Mouse (Mus musculus) layer of hippocampus, postnatal 14 days (tissue): ENCODE data around the gene Trdmt1. TPM values are rescaled to one million over a fixed set of nuclear protein-coding genes. Genes with fewer than 3 reads are reported as not detected.
A peak's percentile ranks its signal among the peaks of the same experiment; 100 is the strongest.

Source experiments
- DNase-seq, 2 experiments: peaks; one replicate each; pipeline ENCODE4 v3.0.0; 2021 to 2022; ENCODE audit warnings: low spot score in 2 of 2, mixed read lengths in 1 of 2
- total RNA-seq, 2 experiments: library from RNA; stranded (reverse); gene quantifications; 2 replicates each; pipeline ENCODE4 v1.2.3; 2021

The Trdmt1 gene
- total RNA-seq, 2 experiments from 2014 or later: 4.4 to 5.9 TPM

DNA sequence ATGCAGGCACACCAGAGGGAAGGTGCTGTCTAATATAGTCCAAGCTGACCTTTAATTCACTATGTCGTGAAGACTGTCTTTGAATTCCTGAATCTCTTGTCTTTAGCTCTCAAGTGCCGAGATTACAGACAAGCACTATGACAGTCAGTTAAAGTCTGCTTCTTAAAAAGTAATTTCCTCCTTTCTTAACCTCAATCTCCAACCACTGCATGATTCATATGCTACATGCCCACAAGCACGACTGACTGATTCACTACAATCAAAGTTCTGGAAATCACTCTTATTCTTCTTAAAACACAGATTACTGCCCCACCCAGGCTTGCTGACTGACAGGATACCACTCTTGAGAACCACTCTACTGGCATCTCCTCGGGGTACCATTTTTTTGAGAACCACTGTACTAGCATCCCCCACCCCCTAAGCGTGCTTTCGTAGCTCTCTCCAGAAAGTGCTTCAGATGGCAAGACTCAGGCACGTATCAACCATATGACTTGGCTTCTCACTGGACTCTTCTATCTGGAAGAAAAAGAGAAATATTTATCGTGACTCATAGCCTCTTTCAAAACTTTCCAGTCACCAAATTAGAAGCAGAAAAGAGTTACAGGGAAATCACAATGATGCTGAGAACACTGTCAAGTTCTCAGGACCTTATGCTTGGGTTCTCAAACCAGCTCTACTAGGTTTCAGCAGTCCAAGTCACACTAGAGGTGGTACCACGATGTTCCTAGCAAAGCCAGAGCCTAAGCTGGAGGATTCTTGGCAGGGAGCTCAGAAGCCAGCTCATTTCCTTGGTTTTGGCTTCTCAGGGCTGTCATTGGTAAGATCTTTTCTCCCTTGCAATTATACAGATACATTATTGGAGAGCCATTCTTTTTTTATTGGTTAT lies 12.9 kb upstream of the Trdmt1 start:
- no peak for DNase-seq

DNA sequence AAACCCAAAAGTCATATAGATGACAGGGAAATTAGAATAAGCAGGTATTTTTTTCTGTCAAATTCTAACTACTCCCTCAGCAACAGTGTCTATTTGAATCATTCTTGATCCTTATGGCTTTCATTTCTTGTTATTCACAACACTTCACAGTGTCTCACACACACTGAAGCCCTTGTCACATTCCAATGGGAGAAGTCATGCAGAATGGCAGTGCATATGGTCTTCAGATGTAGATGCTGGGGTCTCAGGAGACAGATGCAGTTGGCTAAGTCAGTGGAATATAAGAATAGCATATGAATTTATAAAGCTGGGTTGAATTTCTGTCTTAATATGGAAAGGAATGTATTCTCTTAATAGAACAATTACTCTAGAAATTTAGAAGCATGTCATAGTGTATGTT lies 11.8 kb upstream of the Trdmt1 start:
- DNase-seq: no peak

DNA sequence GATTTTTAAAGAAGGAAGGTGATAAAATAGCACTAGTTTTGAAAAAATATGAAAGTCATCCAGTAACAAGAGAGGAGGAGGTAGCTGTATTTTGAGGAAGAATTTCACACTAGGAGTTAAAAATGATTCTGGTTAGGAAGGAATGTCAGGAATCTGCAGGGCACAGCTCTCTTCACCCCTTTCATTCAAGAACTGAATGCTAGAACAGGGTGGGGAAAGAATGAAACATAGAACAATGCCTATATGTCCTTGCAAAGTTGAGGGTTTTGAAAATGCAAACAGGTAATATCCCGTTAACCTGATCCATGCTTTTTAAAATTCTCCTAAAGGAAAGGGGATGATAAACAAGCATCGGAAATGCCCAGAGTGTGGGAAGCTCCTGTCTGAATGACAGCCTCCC lies 9.5 kb upstream of the Trdmt1 start:
- DNase-seq: no peak

DNA sequence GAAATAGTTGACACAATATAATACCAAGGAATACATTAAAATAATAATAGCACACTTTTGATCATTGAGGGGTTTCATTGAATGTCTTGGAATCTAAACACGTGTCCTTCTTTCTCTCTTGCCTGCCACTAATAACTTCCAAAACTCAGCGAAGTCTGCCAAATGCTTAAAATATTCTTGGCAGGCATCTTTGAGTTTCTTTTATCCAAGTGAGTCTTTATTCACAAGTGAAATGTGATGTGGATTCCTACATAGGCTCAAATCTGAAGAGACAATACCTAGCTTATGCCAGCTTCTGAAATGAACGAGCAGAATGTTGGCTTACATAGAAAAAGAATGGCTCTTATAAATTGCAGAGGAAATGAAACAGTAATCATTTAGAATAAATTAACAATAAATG lies 4.3 kb upstream of the Trdmt1 start:
- DNase-seq: peak in 1 of 2 experiments; percentile 10

DNA sequence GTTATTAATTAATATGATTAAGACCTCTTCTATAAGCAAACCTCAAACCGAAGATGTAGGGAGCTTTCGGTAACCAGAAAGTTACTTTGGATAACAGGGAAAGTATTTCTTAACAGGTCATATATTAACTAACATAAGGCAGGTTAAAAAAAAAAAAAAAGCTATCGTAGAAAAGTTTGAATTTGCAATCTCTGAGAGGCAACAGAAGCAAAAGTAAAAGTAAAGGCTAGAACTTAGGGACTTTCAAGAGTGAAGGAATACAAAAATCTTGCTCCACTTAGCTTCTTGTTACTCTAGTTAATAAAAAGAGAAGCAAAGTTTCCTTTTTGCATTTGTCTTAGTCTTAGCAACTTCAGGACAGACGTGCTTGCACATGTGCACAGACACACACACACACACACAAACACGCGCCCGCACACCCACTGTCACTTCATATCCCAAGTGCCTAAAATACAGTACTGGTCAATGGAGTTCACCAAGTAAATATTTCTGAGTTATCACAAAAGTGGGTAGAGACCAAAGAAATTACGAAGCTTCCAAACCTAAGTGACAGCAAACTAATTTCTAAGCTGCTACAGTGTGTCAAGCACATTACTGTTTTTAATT lies 846 bp downstream of the Trdmt1 start:
- peak in 1 of 2 experiments; percentile 2 for DNase-seq

DNA sequence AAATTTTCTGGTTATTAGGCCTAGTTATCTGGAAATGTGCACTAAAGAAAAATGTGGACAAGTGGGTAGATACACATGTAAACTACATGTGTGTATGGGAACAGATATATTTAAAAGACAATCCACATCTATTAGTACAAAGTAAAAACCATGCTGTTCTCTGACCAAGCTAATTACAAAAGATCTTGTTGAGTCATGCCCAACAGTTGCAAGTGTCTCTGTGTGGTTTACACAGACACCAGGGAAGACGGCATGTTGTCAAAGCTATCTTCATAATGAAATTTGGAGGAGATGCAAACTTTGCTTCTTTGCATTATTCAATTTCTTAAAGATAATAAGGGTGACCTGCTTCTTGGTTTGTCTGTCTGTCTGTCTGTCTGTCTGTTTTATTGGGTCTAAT lies 4.6 kb downstream of the Trdmt1 start:
- DNase-seq: no peak

DNA sequence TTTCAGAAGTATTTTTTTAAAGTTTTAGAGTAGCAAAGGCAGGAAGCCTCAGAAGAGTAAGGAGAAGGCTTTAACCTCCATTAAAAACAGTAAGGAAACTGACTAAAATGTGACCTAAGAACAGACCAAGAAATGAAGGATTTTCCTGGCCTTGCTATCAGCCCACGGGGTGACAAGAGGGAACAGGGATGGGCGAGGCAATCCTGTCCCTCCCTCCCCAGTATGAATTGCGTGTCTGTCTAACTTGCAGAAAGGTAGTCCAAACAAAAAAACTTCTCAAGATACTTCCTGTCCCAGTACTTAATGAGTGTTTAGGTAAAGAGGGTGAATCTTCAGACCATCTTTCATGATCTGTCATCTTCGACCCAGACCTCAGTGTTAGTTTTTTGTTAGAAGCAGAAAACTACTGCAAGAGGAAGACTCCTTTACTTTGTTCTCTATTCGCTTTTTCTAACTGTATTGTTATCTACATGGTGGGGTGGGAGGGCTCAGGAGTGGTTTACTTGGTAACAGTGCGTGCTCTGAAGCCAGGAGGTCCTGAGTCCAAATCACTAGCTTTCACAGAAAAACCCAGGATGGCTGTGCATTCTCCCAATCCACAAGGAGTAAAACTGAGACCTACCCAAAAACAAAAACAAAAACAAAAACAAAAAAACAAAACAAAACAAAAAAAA lies 5.6 kb downstream of the Trdmt1 start:
- no peak for DNase-seq

DNA sequence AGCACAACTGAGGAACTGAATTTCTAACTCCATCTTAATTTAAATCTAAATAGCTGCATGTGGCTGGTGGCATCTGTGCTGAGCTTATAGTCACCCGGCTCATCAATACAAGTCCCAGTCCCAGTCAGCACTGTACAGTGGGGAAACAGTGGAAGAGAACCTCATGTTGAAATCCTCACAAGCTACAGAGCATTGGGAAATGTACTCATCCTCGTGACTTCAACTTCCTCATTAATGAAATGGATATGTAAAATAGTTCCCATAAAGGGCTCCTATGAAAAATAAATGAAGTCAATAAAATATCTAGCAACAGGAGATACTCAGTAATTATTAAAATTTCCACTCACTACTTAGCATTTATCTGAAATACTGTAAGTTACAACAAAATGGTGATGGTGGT lies 6.2 kb downstream of the Trdmt1 start:
- DNase-seq: no peak

DNA sequence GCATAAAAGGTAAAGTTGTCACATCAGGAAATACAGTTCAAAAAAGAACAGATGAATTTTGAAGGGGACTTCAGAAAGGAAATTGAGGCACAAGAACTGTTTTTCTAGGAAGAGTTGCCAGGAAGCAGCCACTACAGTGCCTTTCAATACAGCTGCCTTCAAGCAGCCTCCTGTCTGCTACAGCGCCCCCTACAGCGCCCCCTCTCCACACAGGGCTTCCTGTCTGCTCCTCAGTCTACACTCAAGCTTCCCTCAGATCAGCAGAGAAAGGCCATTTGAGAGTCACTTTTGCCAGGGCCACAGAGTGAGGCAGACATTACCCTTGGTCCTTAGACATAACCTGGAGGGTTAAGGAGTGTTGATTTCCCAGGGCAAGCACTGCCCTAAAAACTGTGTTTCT lies 6.7 kb downstream of the Trdmt1 start:
- DNase-seq: no peak

DNA sequence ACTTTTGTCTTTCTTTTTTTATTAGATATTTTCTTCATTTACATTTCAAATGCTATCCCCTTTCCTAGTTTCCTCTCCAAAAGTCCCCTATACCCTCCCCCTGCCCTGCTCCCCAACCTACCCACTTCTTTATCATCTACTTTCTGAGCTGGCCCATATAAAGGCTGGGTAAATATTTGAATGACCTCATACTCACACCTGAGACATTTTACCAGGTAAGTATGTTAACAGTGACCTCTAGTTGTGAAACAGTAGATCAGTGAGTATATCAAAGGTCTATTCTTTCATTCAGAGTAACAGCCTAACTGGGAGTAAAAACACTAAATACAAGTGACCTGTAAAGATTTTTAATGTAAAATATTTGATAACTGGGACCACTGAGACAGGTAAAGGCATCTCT lies 7.7 kb downstream of the Trdmt1 start:
- no peak for DNase-seq

DNA sequence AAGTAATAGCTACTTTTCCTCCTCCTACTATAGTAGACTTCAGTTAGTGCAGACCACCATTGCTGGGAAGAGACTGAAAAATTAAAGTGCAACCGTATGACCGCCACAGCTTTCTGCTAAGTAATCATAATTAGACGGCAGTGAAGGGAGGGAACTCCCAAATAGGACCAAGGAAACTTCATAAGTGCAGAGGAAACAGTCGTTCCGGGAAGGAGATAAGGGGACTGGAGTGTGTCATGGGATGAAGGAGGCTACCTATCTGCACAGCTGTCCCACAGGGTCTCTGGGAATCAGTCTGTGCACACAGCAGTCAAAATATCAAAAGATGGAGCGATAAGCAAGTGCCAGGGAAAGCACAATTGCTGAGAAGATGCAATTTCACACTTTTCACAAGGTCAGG lies 13.8 kb downstream of the Trdmt1 start:
- no peak for DNase-seq

DNA sequence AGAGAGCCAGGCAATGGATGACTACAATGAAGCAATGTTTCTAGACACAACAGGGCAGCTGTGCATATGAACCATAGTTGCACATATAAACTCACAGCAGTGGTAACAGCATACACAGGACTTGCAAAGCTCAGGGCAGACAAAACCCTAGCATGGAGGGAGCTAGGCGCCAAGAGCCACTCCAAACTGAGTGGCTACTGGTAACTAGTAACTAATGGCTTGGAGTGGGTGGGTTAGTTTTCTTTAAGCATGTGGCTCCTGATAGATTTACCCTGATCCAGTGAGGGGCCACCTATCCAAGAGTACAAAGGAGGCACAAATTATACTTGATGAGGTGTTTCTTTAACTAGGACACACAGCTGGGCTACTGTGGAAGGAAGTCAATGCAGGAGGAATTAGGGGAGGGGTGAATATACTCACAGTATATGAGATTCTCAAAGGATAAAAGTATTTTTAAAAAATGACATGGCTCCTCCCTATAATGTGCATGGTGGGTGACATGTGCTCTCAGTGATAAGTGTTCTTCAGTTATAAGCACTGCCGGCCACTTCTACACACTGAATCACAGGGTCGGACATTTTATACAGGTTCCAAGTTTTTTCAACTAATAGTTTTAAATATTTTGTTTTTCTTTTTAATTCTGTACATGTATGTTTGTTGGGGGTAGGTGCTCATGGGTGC lies 15.1 kb downstream of the Trdmt1 start:
- no peak for DNase-seq

DNA sequence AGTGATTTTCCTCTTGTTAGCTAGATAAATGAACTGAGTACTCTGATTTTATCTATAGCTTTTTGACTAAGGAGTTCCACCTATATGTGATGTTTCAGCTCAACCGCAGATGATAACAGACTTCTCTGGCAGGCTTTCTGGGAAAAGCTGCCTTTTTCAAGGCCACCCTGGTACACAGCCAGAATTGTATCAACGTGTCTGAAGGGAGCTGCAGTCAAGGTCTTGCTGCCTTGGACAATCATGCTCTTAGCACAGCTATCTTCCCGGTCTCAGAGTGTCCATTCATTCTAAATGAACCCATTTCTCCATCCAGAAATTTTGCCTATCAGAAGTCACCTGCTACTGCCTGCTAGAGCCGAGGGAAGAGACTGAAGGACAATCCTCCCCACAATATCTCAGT lies 16.9 kb downstream of the Trdmt1 start:
- no peak for DNase-seq

DNA sequence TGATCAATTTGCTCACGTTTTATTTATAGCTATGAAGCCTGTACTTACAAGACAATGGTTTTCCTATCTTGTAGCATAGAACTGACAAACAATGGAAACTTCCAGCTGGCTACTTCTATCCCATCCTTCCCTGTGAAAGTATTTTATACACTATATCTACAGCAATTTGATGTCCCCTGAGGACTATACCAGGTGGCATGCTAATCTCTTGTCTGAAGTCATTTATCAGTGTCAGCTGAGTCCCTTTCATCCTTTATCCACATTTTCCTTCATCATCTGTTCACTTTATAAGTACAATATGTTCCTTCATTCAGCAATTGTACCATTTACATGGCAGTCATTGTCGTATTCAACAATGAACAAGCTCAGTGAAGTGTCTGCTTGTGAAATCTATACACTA lies 17.3 kb downstream of the Trdmt1 start:
- DNase-seq: no peak

DNA sequence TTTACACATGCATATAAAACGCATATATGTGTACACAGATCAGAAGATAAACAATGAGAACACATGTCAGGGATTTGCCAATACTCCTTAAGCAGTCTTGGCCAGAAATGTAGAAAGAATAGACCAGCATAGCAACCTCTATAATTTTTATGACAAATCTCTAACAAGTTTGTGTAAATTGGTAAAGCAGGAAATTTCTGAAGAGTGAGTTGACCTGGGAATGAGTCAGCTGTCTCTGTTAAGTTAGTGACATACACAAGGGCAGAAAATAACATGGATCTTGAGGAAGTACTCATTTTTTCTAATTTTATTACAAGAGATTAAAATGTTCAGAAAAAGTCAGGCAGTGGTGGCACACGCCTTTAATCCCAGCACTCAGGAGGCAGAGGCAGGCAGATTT lies 18.3 kb downstream of the Trdmt1 start:
- no peak for DNase-seq

DNA sequence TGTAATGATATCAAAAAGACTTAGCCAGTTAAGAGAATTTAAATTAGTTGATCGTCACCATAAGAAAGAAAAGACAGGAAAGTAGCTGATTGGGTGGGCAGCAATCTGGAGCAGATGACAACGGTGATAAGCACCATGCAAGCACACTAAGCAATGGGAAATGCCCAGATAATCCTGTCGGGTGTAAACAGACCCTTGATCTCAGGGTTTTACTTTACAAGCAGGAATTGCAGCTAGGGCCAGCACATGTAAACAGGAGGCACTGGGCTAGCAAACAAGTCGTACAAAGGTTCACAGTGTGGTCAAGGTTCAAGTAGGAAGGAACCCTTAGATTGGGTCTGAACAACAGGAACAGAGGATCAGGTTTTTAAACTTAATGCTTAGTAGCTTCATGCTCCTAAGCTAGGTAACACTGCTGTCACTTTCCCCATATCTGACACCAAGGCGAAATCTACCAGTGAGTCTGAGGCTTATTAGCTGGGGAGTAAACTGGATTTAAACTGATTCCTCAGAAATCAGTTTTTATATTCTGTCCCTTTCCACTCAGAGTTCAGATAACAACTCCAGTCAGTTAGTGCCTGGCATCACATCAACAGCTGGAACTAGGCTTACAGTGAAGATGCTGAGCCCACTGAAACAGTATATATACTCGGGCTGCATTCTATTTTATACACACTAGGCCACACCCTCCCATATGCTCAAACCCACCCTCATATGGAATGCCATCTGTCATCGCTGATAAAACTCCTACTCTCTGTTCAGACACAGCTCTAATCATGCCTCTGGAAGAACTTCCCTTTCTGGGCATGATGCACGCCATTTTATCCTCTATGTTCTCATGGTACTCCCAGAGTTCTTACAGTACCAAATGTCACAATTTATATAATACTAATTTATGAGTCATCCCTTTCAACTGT lies 20.7 kb downstream of the Trdmt1 start:
- peak; percentile 17 to 59 for DNase-seq

DNA sequence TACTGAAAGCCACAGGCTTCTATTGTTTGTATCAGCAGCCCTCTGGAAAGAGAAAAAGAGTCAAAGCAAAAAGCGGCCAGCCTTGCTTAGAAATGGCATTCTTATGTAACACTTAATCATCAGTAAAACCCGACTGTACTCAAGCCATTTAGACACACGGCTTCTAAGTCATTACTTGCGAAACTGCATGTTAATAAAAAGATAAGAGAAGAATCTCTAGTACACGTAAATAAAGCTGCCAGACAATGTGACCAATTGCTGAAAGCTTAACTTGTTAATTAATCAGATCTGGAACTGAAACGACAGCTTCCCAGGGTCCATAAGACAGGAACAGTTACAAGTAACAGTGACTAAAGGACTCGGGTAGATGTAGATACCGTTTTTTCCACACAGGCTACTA lies 22.4 kb downstream of the Trdmt1 start:
- DNase-seq: no peak

DNA sequence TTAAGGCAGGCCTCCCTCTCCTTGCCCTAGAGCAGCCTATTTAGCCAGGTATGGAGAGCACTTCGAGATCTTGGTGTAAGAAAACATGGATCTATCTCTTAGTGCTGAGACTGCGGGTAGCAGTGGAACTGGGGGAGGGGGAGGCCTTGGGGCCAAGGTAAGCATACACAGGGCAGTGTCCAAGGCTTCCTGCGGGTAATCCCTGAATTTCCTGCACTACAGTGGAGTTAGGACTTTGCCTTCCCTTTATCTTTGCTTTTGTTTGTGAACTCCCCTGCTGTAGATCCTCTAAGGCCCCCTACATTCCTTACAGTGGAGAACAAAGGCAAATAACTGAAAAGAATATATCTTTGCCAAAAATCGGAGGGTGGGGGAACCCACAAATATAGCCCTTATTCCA lies 29.5 kb downstream of the Trdmt1 start:
- no peak for DNase-seq

DNA sequence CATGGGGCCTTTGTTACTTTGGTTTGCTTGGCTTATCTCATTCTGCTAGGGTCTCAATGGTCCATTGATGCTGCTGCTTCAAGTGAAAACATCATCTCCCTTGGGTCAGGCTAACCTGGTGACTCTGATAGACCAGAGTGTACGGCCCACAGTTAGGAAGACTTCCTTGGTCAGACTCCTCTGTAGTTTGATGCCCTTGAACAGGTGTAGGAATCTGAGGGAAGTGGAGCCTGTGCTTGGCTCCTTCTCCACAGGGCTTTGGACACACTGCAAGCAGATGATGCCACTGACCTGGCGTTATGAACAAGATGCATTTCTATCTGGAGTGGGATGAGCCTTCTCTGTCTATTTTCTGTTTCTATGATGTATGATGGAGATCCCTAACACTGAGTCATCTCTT lies 41.8 kb downstream of the Trdmt1 start:
- DNase-seq: no peak

DNA sequence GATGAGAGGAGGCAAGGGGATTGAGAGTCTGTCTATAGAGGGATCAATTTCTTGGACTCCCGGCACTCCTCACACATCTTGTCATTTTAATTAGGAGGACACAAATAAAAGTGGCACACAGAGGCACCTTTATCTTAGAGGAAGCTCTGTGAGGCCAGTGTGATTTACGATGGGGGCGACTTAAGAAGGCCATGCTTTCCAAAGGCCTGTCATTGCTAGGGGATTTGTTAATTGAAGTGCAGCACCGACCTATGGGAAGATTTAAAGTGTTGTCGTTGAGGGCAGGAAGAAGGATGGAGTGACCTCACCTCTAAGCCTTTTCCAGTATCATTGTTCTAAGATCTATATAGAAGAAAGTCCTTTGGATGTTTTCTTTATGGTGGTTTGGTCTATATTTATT lies 42.9 kb downstream of the Trdmt1 start:
- no peak for DNase-seq
